Mouse (Mus musculus) T-cell, adult 2 months (primary cell): ENCODE data around the gene Serinc4.

Experiments
- DNase-seq: peaks from one replicate; pipeline ENCODE4 v3.0.0; 2022; ENCODE audit warnings: low spot score

The Serinc4 gene

DNA sequence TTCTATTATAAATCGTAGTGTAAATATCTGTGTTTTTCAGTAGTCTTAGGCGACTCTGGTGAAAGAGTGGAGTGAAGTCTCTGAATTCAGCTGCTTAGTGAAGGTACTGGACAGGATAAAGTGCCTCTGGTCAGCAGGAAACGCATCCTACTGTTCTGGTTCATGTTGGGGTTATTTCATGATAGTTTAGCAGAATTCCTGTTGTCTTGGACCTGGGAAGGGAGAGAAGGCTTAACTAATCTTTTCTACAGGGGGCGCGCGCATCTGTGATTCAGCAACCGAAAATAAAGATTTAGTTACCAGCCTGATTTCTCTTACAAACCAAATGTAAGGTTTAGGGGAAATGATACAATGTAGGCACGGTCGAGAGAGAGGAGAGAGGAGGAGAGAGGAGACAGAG lies 8.4 kb downstream of the Serinc4 start:
- peak; percentile 23 for DNase-seq

DNA sequence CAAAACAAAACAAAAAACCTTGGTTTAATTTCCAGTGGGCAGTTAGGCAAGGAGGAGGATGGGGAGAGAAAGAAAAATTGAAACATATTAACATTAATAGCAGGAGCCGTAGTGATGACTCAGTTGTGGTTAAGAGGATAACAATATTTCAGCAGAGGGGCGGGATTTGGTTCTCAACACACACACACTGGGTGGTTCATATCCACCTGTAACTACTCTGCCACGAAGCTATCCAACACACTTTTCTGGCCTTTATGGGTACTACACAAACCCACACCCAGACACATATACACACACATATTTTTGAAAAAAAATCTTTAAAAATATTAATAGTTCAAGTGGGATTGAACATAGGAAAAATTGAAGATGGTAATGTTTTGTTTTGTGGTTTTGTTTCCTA lies 9.6 kb downstream of the Serinc4 start:
- DNase-seq, result no peak

DNA sequence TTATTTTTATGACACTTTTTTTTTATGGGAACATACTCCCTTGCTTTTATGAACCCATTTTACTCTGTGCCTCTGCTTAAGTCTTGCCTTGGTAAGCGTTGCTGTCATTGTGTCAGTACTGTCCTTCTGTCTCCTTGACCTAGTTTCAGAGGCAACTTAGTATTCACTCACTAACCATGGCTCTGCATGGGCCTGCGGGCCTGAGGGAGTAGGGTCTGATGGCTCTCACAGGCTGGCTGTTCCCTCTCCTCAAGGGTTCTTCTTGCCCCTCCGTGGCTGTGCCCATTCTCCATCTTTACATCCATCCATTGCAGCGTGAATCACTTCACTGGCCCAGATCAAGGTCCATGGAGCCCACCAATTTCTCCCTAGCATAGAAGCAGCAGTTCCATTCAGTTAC lies 10.1 kb downstream of the Serinc4 start:
- DNase-seq, result no peak

DNA sequence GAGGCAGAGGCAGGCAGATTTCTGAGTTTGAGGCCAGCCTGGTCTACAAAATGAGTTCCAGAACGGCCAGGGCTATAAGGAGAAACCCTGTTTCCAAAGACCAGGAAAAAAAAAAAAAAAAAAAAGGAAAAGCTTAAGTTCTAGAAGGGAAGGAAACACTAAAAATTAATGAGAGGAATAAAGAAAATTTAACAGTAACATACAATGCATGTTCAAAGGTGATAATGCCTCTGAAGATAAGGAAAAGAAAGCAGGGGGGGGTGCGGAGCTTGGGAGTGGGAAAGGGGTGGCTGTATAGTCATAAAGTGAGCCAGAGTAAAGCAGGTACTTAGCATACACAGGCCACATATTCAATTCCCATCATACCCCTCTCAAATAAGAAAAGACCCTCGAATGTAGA lies 11.5 kb downstream of the Serinc4 start:
- no peak for DNase-seq

DNA sequence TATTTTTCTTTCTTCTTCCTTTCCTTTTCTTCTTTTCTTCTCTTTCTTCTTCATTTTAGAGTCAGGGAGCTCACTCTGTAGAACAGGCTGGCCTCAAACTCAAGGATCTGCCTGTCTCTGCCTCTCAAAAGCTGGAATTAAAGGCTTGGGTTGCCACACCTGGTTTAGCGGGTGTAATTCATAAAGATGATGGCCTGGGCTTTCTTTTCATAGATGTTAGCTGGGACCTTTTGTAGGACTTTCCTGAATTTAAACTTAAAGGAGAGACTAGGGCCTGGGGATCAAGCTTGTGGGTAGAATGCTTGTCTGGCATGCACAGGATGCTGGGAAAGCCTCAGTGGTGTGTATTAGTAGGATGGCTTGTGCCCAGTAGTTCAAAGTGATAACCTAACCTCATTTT lies 12.4 kb downstream of the Serinc4 start, which contains the start of gene Ell3:
Gene Ell3 (minus strand): TSS at position 101 of the 400 bp plus-strand sequence.
- DNase-seq, result no peak

DNA sequence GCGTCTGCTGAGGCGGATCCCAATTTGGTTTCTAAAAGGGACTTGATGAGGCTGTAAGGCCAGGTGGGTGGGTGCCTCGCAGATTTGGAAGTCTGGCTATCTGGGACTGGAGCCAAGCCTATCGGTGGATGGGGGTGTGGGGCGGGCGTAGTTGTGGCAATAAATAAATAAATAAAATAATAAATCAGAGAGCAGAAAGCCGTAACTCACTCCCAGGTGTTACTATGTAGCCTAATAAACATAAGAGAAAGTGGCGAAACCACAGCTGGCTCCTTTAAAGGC lies 13.6 kb downstream of the Serinc4 start:
- no peak for DNase-seq

DNA sequence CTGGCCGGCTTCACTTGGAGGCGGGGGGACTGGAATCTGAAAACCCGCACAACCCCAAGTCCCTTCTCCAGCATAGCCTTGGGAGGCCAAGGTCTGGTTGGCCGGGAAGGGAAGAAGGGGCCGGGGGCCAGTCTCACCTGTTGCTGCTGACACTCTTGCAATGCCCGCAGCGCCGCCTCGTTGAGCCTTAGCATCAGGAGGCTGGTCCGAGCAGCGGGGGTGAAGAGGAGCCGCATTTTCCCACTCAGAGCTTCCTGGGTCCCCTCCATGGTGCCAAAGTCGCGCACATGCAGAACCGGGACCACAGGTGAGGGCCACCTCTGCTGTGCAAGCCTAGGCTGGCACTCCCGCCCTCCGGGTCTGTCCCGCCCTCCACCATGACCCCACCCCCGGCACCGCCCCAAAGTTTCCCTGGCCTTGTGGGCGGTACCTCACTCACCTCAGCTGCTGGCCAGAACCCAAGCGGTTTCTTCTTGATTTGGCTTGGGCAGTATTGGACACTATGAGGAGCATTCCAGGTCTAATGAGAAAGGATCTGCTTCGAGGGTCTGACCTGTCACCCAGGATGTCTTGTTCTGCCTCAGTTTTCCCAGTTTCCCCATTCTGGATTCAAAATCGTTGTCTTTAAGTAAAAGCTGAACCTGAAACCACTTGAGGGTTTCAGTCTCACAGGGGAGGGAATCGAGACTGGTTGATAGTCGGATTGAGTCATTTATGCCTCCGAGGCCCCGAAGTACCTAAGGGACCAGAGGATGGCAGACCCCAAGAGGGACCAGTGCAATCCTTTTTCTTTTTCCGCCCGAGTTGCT lies 14.1 kb downstream of the Serinc4 start:
- DNase-seq, result peak; percentile 57

DNA sequence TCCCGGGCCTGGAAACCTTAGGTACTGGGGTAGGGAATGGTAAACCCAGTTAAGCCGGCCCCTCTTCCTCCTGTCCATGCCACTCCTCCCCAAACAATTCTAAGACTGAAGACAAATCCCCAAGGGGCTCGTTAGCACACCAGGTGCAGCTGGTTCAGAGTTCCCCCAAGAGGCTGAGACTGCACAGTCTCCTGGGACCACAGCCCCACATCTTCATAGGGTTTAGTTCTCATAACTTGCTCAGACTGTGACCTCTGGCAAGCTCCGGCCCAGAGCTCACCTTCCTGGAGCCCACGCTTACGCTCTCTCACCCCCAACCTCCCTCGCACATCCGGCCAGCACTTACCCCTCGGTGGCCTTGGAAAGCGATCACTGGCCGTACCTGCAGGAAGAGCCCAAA lies 14.8 kb downstream of the Serinc4 start:
- DNase-seq, result no peak

DNA sequence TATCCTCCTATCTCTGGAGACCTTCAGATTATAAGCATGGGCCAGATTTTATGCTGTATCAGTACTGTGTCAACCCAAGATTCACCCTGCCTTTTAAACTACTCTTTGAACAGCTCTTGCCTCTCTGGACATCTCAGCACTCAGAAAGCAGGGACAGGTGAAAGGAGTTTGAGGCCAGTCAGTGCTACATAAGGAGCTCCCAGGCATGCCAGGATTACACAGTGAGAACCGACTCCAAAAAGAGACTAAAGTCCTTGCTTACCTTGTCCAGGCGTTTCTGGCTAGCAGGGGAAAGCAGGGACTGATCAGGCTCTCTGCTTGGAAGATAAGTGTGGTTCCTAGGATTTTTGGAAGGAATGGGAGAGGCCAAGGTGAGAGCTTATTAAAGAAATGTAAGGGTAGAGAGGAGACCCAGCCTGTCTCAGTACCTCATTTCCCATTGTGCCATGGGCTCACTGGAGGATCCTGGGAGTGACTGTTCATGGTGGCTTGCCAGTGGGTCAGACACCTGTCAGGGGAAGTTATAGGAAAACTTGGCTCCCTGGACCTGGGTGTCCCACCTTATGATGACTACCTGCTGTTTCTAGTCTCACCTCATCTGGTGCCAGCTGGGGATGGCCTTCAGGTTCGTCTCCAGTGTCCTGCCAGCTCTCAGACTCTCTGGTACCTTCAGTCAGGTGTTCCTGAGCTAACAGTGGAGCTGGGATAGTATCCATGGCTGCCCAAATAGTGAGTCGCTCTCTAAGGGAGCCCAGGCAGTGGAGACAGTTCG lies 15.6 kb downstream of the Serinc4 start:
- DNase-seq, result no peak

DNA sequence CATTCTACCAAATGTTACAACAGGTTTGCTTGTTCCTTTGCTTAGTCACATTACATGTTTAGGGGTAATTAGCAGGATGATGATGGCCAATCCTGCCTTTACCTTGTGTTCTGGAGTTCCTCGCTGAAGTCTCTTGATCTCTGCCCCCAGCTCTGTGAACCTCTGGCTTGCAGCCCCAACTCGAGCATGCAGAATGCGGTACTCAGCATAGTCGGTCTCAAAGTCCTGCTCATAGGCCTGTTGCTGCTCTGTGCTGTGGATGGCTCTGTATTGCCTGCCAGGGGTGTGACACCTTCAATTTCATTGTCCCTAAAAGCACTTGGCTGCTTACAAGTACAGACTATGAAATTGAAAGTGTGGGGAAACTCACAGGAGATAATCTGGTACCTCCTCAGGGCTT lies 16.8 kb downstream of the Serinc4 start:
- no peak for DNase-seq

DNA sequence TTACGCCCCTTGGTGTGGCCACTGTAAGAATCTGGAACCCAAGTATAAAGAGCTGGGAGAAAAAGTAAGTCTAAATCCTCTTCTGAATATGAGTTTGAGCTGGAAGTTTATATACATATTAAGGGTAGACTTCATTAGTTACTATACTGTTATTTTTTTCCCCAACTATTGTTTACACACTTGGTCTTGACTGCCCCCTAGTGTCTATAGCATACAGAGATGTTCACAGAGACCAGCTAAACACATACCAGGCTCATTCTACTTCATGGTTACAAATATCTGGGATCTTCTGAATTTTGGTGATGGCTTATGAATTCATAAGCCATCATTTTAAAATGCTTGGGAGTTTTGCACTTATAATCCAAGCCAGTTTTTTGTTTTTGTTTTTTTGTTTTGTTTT lies 21.7 kb downstream of the Serinc4 start:
- peak; percentile 36 for DNase-seq

DNA sequence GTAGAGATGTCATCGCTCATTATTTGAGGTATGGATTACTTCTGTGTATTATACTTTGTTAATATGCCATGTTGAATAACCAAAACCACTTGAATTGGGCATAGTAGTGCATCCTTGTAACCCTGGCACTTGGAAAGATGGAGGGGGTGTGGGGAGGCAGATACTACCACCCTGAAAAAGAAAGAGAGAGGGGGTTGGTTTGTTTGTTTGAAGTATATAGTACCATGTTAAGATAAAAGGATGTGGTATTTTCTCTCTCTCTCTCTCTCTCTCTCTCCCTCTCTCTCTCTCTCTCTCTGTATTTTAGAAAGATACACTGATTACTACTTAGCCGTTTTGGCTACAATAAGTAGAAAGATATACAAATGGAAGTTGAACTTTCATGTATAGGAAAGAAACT lies 30.7 kb downstream of the Serinc4 start:
- DNase-seq, result no peak

DNA sequence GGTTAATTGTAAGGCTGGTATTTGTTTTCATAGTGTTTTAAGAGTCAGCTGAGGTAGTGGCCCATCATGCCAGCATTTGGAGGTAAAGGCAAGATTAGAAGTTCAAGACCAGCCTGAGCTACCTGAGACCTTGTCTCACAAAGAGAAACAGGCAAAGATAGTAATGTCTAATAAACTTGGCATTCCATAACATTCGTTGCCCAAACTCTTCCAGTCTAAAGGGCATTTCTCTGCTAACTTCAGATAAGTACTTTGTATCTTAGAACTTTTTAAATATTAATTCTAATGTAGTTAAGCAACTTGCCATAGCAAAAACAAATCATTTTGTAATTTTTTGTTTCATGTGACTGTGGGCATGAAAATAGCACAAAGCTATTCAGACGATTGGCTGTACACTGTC lies 33.4 kb downstream of the Serinc4 start:
- DNase-seq, result no peak

DNA sequence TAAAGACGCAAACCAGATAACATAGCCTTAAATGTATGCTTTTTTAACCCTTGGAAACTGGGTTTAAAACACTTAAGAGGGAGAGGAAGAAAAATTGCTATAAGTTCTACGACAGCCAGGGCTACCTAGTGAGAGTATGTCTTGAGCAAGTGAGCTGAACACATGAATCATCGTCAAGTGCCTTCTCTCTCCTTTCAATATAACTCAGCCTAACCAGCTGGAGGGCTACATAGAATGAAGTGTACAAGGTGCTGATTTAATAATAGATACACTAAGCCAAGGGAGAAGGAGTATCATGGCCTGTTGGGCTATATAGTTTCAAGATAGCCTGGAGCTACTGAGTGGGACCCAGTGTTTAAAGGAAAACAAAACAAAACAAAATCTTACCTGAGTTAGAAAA lies 38.1 kb downstream of the Serinc4 start:
- no peak for DNase-seq

DNA sequence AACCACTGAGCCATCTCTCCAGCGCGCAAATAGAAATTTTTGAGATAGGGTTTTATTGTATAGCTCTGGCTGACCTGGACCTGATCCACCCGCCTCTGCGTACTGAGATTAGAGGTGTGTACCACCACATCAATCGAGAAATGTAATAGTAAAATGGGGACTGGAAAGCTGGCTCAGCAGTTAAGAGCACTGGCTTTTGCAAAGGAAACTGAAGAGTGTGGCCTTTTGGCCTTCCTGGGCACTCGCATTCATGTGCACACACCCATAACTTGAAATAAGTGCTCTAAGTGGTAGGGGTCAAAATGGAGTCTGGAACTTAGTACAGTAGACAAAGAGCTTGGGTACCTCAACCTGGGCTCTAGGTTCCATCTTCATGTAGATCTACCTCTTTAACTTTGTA lies 40.2 kb downstream of the Serinc4 start:
- DNase-seq, result no peak

DNA sequence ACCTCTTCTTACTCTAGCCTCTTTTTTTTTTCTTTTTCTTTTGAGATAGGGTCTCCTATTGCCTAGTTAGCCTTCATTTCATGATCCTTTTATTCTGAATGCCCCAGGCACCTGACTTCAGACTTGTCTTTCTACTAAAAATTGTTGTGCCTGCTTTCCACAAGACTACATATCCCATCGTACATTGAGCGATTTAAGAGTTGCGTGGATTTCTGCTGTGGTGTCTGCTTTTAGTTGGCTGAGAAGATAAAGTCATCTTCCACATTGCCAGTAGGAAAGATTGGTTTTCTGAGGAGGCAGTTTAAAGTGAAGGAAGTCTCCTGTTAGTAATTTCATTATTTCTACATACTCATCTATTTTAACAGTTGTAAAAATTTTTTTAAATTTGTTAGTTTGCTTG lies 41.0 kb downstream of the Serinc4 start:
- no peak for DNase-seq

DNA sequence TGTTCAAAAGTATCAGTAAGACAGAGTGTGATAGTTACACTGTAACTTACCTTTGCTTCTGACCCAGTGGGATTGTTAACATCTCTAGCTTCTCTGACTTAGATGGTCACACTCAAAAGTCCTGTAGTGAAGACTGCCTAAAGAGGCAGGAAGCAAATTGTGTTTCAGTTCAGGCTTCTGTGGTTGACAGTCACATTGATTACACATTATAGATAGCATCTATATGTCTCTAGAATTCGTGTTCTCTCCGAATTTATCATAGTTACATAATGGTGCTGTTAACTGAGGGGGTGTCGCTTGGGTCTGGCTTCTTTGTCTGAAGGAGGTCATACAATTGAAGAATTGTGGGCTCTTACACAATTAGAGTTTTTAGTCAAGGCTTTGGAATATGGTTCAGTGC lies 41.5 kb downstream of the Serinc4 start:
- no peak for DNase-seq

DNA sequence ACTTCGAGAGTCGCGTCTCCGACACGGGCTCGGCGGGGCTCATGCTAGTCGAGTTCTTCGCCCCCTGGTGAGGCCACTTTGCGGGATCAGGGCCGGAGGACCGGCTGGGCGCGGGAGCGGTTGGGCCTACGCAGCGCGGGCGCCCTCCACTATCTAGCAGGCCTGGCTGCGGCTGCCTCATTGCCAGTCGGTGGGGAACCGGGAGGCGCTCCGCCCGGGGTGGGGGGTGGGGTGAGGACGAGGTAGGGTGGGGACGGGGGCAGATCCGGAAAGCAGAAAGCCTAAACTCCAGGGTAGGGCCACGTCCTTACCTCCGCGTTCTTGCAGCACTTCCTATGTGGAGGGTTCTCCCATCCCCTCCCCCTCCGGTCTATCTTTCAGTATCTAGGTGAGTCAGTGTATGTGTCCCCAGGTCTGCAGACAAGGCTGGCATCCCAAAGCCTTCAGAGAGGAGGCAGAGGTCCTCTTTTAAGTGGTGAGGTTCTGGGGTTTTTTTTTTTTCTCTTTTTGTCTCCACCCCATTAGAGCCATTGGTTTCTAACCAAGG lies 42.4 kb downstream of the Serinc4 start:
- peak; percentile 57 for DNase-seq

DNA sequence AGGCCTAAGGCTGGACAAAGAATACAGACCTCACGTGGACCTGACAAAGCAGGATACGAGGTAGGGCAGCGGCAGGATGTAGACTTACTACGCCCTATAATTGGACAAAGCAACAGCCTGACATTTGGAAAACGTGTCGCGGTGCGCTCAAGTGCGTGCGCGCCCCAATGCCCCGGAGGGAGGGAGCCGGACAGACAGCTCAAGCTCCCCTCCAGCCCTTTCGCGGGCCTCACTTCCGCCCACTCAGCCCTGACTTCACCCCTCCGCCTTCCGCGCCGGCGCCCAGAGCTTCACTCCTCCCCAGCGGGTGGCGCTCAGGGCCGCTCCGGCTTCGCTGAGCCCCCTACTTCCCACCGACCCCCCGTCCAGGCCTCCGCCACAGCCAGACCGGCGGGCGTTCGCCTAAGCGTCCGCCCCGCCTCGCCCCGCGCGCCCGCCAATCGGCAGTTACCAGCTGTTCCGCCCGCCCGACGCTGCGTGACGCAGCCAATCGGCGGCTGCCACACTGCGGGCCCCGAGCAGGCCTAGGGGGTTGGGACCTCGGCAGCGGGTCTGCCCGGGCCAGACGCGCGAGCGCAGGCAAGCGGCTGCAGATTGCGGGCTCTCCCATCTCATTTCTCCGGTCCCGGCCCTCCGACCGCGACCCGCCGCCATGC lies 43.1 kb downstream of the Serinc4 start, which contains the start of the genes Pdia3 and Catsper2:
Gene Pdia3 (plus strand): TSS at position 389 of the 656 bp plus-strand sequence.
Gene Catsper2 (minus strand): TSS at position 406 of the 656 bp plus-strand sequence.
- peak; percentile 93 for DNase-seq

DNA sequence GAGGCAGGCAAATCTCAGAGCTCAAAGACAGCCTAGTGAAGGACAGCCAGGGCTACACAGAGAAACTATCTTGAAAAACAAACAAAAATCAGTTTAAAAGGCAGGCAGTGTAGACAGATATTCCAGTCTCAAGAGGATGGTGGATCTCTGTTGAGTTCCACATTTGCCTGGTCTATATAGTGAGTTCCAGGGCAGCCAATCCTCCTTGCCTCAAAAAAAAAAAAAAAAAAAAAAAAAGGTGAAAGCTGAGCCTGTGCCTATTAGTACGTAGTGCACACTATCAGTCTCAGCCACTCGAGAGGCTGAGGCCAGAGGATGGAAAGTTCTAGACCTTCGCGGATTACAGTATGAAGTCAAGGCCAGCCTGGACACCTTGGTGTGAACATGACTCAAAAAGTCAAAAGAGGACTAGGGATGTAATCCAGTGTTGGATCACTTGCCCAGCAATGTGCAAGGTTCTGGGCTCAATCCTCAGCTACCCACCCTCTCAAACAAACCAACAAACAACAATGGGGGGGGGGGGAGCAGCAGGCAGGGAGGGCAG lies 43.7 kb downstream of the Serinc4 start:
- no peak for DNase-seq

DNA sequence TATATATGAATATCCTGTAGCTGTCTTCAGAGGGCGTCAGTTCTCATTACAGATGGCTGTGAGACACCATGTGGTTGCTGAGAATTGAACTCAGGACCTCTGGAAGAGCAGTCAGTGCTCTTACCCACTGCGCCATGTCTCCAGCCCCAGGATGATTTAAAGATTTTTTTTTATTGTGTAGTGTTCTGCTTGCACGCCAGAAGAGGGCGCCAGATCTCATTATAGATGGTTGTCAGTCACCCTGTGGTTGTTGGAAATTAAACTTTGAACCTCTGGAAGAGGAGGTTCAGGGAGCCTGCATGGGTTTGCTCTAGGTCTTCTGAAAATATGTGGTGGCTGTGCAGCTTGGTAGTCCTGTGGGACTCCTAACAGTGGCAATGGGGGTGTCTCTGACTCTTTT lies 48.4 kb downstream of the Serinc4 start:
- peak; percentile 72 for DNase-seq

DNA sequence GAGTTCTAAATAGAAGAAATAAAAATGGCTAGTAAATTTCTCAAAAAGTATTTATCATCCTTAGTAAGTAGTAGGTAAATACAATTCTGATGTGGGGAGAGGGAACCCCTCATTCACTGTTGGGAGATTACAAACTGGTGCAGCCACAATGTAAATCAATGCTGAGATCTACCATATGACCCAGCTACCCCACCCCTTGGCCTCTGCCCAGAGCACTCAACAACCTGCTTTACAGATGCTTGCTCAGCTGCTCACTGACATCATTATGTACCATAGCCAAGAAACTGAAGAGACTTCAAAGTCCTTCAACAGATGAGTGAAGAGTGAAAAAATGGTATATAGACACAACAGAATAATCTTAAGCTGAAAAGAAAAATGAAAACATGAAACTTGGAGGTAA lies 53.3 kb downstream of the Serinc4 start:
- DNase-seq, result no peak
